Mouse (Mus musculus): ENCODE data around the gene Tes.

DNA sequence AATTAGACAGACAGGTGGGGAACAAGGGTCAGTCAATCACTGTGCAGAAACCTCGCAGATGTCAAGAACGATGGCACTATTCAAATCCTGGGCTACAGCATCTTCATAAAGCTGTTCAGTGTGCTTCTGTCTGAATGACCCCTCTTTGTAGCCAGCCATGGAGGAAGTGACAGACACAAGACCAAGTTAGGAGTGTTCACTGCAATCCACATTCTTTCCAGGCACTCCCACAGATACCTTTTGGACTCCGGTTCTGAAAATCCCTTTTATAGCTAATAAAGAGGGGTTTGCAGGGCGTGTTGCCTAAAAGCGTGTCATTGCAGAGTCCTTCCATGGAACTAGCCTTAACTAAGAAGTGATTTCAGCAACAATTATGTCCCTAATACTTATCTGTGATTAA, 14.9 kb downstream of the Tes start:
- TF ChIP-seq POLR2A (IDR thresholded peaks at IDR 0.05; ENCODE audit: borderline replicate concordance, extremely low read depth, insufficient read depth, insufficient read length, poor library complexity, severe bottlenecking) (no peak), CTCF (IDR thresholded peaks at IDR 0.05; ENCODE audit: borderline replicate concordance, extremely low read depth, insufficient read depth, insufficient read length) (no peak)
